Mouse (Mus musculus): Measurements from ENCODE around the gene Plvap.

DNA sequence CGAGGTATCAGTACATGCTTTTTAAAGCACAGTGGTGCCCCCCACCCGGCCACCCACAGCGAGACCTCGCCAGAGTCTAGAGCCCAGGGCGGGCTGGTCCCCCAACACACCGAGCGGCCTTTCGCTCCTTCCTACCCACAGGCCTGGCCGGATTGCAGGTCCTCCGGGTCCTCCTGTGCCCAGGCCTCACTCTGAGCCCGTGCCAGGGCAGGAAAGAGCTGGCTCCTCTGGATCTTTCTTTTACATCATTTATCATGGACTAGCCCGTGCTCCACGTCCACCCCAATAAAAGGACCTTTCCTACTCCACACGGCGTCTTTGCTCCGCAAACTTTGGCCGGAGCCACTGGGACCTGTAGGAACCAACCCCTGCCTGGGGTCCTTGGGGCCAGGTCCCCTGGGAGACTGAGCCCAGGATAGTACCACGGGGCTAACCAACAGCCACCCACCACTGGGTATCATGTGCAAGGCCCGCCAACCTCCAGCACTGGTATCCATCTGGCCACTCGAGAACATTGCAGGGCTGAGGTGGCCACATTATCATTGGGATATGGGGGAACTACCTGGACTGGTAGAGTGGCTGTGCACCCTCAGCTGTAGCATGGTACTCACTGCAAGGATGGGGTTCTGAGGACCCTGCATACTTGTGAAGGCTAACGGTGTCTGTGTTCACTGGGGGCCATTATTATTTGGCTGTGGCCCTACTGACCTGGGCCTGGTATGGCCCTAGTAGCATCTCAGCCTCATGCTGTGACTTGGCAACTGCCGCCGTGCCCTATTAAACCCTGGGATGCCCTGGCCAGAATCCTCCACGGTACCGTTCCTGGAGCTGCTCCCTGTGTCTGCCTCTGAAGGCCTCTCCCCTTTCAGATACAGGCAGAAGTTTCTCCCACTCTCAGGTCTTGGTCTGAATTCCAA, 36.5 kb downstream of the Plvap start:
- no peak for TF ChIP-seq CTCF (IDR thresholded peaks at IDR 0.05; ENCODE audit: low read depth)
- TF ChIP-seq EP300 (IDR thresholded peaks at IDR 0.05; ENCODE audit: low read depth), result no peak

Measured in heart, postnatal 0 days (tissue).